Mouse (Mus musculus): ENCODE results near the gene Slc36a4. TPM values are rescaled to one million over a fixed set of nuclear protein-coding genes. Genes with fewer than 3 reads are reported as not detected.

Slc36a4 gene
- total and polyA plus RNA-seq, 2 experiments from 2014 or later = 36.9 to 60.1 TPM

DNA sequence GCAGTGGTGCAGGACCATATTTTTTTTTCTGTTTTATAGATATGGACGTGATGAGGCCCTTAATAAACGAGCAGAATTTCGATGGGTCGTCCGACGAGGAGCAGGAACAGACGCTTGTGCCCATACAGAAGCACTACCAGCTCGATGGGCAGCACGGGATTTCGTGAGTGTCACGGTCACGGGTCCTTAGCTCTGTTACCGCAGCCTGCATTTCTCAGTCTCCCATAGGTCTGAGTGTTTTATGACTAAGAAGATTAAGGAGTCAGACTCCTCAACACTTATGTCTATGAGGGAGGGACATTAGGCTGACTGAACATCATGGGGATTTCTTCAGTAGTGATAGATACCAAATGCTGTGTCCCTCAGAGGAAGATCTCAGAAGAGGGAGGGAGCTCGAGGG, 10.1 kb downstream of the Slc36a4 start:
- no peak for TF ChIP-seq CTCF (IDR thresholded peaks at IDR 0.05)
- H3K9ac ChIP-seq (replicated peaks; ENCODE audit: low read length, poor library complexity, severe bottlenecking) = no peak overlapping the region
- DNase-seq (ENCODE audit: low spot score) (no peak), ATAC-seq (ENCODE audit: low FRiP score) (no peak)
- 85% methylated on average over 14 of the region's 14 CpGs for WGBS
- no peak overlapping the region for H3K4me2 ChIP-seq (ENCODE audit: low read depth, low read length, poor library complexity, severe bottlenecking)
- no peaks in the 10 kb centered on the region for H3K27me3 ChIP-seq (ENCODE audit: insufficient read depth, low read length)
- no peaks in the 10 kb centered on the region for H3K4me1 ChIP-seq (ENCODE audit: insufficient read depth, low read length)
- H3K9me3 ChIP-seq (ENCODE audit: low read length) = no peaks in the 10 kb centered on the region
- H3K4me3 ChIP-seq (ENCODE audit: low read depth, low read length) = no peak overlapping the region
- peaks cover 13% of the 10 kb centered on the region; the same call in 1 of the 2 replicates for H3K36me3 ChIP-seq (ENCODE audit: insufficient read depth, low read length)
- H3K27ac ChIP-seq (ENCODE audit: low read depth, low read length) = no peak overlapping the region

DNA sequence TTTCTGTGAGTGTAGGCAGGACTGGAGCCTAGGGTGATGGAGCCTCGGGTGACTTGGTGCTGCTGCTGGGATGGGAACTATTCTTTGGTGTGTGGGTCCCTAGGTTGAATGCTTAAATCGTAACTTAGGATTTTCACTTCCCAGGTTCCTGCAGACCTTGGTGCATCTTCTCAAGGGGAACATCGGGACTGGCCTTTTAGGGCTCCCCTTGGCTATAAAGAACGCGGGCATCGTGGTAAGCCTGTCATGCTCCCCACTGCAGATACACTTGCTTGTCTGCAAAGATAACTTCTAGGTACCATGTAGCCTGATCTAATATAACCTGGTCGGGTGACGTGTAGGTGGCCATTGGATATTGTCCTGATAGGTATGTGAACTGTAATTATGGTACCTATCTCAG, 11.0 kb downstream of the Slc36a4 start:
- H3K9ac ChIP-seq (replicated peaks; ENCODE audit: low read length, poor library complexity, severe bottlenecking) = no peak overlapping the region
- no peak for TF ChIP-seq CTCF (IDR thresholded peaks at IDR 0.05)
- H3K4me1 ChIP-seq (ENCODE audit: insufficient read depth, low read length) = no peaks in the 10 kb centered on the region
- H3K27ac ChIP-seq (ENCODE audit: low read depth, low read length) = no peak overlapping the region
- 93% methylated on average over 8 of the region's 8 CpGs for WGBS
- H3K4me2 ChIP-seq (ENCODE audit: low read depth, low read length, poor library complexity, severe bottlenecking) = no peak overlapping the region
- peaks cover 18% of the 10 kb centered on the region; the same call in 1 of the 2 replicates for H3K36me3 ChIP-seq (ENCODE audit: insufficient read depth, low read length)
- ATAC-seq (ENCODE audit: low FRiP score) = no peak
- DNase-seq (ENCODE audit: low spot score) = no peak
- no peak overlapping the region for H3K4me3 ChIP-seq (ENCODE audit: low read depth, low read length)
- no peaks in the 10 kb centered on the region for H3K9me3 ChIP-seq (ENCODE audit: low read length)
- no peaks in the 10 kb centered on the region for H3K27me3 ChIP-seq (ENCODE audit: insufficient read depth, low read length)

DNA sequence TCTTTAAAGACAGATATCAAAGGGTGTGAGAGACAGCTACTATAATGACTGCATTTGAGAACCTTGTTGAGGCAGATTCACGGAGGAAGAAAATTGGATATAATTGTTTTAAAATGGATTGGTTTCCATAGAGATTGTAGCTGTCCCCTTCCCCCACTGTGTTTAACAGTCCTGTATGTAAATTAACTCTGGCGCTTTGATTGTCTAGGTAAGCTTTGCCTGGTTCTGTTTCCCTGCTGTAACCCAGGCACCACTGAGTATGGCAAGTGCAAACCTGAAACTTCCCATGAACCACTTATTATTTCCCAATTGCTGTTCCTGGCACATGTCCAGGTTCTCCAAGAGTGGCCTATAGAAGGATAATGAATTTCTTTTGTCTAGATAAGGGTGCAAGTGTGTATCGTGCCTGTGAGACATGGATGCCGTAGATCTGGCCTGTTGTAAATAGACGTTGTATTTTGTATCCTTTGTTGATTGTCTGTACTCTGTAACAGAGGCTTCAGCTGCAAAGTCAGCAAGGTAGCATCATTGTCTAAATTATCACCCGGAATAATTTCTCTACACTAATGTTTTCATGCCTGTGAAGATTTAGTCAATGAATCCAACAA, 11.8 kb downstream of the Slc36a4 start:
- no peak overlapping the region for H3K4me2 ChIP-seq (ENCODE audit: low read depth, low read length, poor library complexity, severe bottlenecking)
- H3K27me3 ChIP-seq (ENCODE audit: insufficient read depth, low read length) = no peaks in the 10 kb centered on the region
- DNase-seq (ENCODE audit: low spot score) (no peak), ATAC-seq (ENCODE audit: low FRiP score) (no peak)
- H3K9me3 ChIP-seq (ENCODE audit: low read length) = no peaks in the 10 kb centered on the region
- no peak overlapping the region for H3K9ac ChIP-seq (replicated peaks; ENCODE audit: low read length, poor library complexity, severe bottlenecking)
- H3K4me3 ChIP-seq (ENCODE audit: low read depth, low read length) = no peak overlapping the region
- no peaks in the 10 kb centered on the region for H3K4me1 ChIP-seq (ENCODE audit: insufficient read depth, low read length)
- TF ChIP-seq CTCF (IDR thresholded peaks at IDR 0.05) = no peak
- H3K36me3 ChIP-seq (ENCODE audit: insufficient read depth, low read length) = peaks cover 18% of the 10 kb centered on the region; the same call in 1 of the 2 replicates
- 45% methylated on average over 6 of the region's 6 CpGs for WGBS
- no peak overlapping the region for H3K27ac ChIP-seq (ENCODE audit: low read depth, low read length)

DNA sequence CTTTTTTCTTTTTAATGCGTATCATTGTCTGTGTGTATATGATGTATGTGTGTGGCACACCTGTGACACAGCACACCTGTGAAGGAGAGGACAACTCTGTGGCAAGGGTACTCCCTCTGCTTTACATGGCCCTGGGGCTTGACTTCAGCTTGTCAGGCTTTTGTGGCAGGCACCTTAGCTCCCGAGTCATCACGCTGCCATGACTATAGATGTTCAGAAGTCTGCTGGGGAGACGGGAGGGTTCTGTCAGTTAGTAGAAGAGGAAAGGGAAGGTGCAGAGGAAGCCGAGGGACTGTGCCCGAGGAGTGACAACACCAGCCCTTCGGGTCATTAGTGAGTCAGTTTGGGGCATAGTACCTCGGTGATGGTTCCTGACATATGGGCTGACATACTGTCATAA, 13.0 kb downstream of the Slc36a4 start:
- Histone ChIP-seq H3K4me3 (ENCODE audit: low read depth, low read length) (no peak overlapping the region), H3K27ac (ENCODE audit: low read depth, low read length) (no peak overlapping the region), H3K4me1 (ENCODE audit: insufficient read depth, low read length) (no peaks in the 10 kb centered on the region), H3K9ac (replicated peaks; ENCODE audit: low read length, poor library complexity, severe bottlenecking) (no peak overlapping the region), H3K36me3 (ENCODE audit: insufficient read depth, low read length) (peaks cover 30% of the 10 kb centered on the region), H3K9me3 (ENCODE audit: low read length) (no peaks in the 10 kb centered on the region), H3K27me3 (ENCODE audit: insufficient read depth, low read length) (no peaks in the 10 kb centered on the region), H3K4me2 (ENCODE audit: low read depth, low read length, poor library complexity, severe bottlenecking) (no peak overlapping the region)
- no peak for TF ChIP-seq CTCF (IDR thresholded peaks at IDR 0.05)
- DNase-seq (ENCODE audit: low spot score) (no peak), ATAC-seq (ENCODE audit: low FRiP score) (no peak)
- whole genome bisulfite sequencing = 90% methylated on average over 8 of the region's 8 CpGs

DNA sequence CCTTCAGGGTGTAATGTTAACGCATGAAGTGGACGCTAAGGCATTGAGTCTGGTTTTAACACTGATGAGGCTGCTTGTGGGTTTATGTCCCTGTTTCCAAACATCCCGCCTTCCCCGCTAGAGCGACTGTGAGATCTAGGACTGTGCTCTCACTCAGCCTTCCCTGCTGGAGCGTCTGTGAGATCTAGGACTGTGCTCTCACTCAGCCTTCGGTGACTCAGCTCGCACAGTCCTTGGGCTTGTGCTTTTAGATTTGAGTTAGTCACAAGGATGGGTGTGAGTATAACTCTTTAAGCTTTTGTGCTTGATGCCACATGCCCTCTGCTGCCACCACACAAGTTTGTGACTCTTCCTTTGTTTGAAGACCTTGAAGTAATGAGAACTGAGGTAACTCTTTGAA, 17.6 kb downstream of the Slc36a4 start:
- no peak for TF ChIP-seq CTCF (IDR thresholded peaks at IDR 0.05)
- no peak overlapping the region for H3K9ac ChIP-seq (replicated peaks; ENCODE audit: low read length, poor library complexity, severe bottlenecking)
- 96% methylated on average over 8 of the region's 8 CpGs for WGBS
- no peak overlapping the region for H3K4me2 ChIP-seq (ENCODE audit: low read depth, low read length, poor library complexity, severe bottlenecking)
- no peak overlapping the region for H3K4me3 ChIP-seq (ENCODE audit: low read depth, low read length)
- H3K27ac ChIP-seq (ENCODE audit: low read depth, low read length) = no peak overlapping the region
- H3K36me3 ChIP-seq (ENCODE audit: insufficient read depth, low read length) = peaks cover 52% of the 10 kb centered on the region
- ATAC-seq (ENCODE audit: low FRiP score) (no peak), DNase-seq (ENCODE audit: low spot score) (no peak)
- no peaks in the 10 kb centered on the region for H3K27me3 ChIP-seq (ENCODE audit: insufficient read depth, low read length)
- no peaks in the 10 kb centered on the region for H3K9me3 ChIP-seq (ENCODE audit: low read length)
- H3K4me1 ChIP-seq (ENCODE audit: insufficient read depth, low read length) = no peaks in the 10 kb centered on the region

DNA sequence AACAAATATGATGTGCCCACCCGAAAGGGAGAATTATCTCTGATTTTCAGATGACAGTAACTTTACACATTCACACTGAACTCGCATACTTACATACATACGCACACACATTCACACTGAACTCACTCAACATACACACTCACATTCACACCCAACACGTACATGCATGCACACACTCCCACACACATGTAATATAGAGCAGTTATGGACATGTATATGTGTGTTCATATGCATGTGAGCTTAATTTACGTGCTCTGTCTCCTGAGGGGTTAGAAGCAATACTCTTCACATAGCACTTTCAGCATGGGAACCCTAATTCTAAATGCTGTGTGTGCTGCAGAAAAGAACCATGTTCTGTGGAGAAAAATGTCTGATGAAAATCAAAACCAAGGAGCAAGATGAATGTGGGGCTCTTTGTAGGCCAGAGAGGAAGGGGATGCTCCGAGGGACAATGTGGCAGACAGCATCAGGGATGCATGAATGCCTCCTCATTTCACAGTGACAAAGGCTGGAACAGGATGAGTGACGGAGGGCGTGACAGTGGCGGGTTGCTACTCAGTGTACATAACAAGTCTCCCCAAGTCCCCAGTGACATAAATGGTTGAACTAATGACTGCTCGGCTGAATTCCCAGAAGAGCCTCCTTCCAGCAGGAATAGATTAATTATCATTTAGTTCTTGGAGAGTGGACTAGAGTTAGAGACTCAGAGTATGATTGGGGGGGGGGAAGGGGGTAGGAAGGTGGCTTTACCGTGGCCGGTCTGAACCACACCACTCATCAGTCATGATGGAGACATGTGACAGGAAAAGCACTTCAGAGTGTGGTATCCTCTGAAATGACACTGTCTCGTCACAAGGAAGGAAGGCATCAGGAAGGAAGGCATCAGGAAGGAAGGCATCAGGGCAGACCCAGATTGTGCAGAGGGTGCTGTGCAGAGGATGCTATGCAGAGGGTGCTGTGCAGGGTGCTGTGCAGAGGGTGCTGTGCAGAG, 22.5 kb downstream of the Slc36a4 start:
- Histone ChIP-seq H3K4me2 (ENCODE audit: low read depth, low read length, poor library complexity, severe bottlenecking) (no peak overlapping the region), H3K4me3 (ENCODE audit: low read depth, low read length) (no peak overlapping the region), H3K27me3 (ENCODE audit: insufficient read depth, low read length) (no peaks in the 10 kb centered on the region), H3K4me1 (ENCODE audit: insufficient read depth, low read length) (no peaks in the 10 kb centered on the region), H3K36me3 (ENCODE audit: insufficient read depth, low read length) (peaks cover 55% of the 10 kb centered on the region), H3K9me3 (ENCODE audit: low read length) (no peaks in the 10 kb centered on the region), H3K9ac (replicated peaks; ENCODE audit: low read length, poor library complexity, severe bottlenecking) (no peak overlapping the region), H3K27ac (ENCODE audit: low read depth, low read length) (no peak overlapping the region)
- peak; percentile 61 for DNase-seq (ENCODE audit: low spot score)
- ATAC-seq (ENCODE audit: low FRiP score) = peak; percentile 39; the same call in 1 of the 2 replicates
- 47% methylated on average over 13 of the region's 13 CpGs for WGBS
- no peak for TF ChIP-seq CTCF (IDR thresholded peaks at IDR 0.05)
